Mouse (Mus musculus) neural tube, embryonic 14.5 days (tissue): ENCODE data around the gene Filip1. TPM values are rescaled to one million over a fixed set of nuclear protein-coding genes. Genes with fewer than 3 reads are reported as not detected.
"Not testable (repeated sequence)": the region's sequence is repeated elsewhere in the genome, so short reads cannot be mapped to it uniquely, and the experiment has no call there.

Experiments
- ATAC-seq: fragments of 200-750 bp; cut with Nextera tagmentation; 2 replicates; pipeline ENCODE4 v1.8.0; 2017; ENCODE audit warnings: low read depth, mild to moderate bottlenecking, moderate TSS enrichment, moderate library complexity
- H3K27ac ChIP-seq: fragments of 300-500 bp; sonication (generic); 2 replicates; pipeline ENCODE4 v1.5.1; 2014; ENCODE audit warnings: low read depth, mild to moderate bottlenecking, control low read depth, low read length, moderate library complexity, mixed read lengths
- H3K27me3 ChIP-seq: fragments of 300-500 bp; sonication (generic); 2 replicates; pipeline ENCODE4 v1.6.1; 2014; ENCODE audit warnings: low read length; ENCODE audit not compliant: control insufficient read depth, insufficient read depth
- H3K36me3 ChIP-seq: fragments of 300-500 bp; sonication (generic); 2 replicates; pipeline ENCODE4 v1.6.1; 2014; ENCODE audit warnings: low read length, mixed read lengths; ENCODE audit not compliant: control insufficient read depth, insufficient read depth
- H3K4me1 ChIP-seq: fragments of 300-500 bp; sonication (generic); 2 replicates; pipeline ENCODE4 v1.6.1; 2014; ENCODE audit warnings: low read length; ENCODE audit not compliant: control insufficient read depth, insufficient read depth
- H3K4me2 ChIP-seq: fragments of 300-500 bp; sonication (generic); 2 replicates; pipeline ENCODE4 v1.6.1; 2014; ENCODE audit warnings: mild to moderate bottlenecking, low read depth, low read length, control low read depth
- H3K4me3 ChIP-seq: fragments of 300-500 bp; sonication (generic); 2 replicates; pipeline ENCODE4 v1.5.1; 2014; ENCODE audit warnings: low read depth, low read length, control low read depth, mixed read lengths
- H3K9ac ChIP-seq: fragments of 300-500 bp; sonication (generic); replicated peaks from 2 replicates; pipeline ENCODE4 v1.6.1; 2014; ENCODE audit warnings: low read depth, mild to moderate bottlenecking, control low read depth, low read length, mixed read lengths
- H3K9me3 ChIP-seq: fragments of 300-500 bp; sonication (generic); 2 replicates; pipeline ENCODE4 v1.6.1; 2016; ENCODE audit warnings: low read length; ENCODE audit not compliant: control insufficient read depth
- WGBS: fragments of 180-500 bp; shearing (Covaris S2); extraction: QIAGEN DNeasy Blood & Tissue Kit; methylation state at CpG from one replicate; pipeline ENCODE4 v1.1.7; 2014; 5-methylcytosine and 5-hydroxymethylcytosine counted together
- polyA plus RNA-seq: library from polyadenylated mRNA; unstranded; fragments of >200 nt; fragmentation: Nextera tagmentation; extraction: Ambion mirVana; gene quantifications from 2 replicates; pipeline ENCODE4 v1.2.1, GENCODE M21; 2014

The Filip1 gene
- polyA plus RNA-seq = 1.5 and 1.6 TPM in 2 replicates

- no peak for ATAC-seq
- Histone ChIP-seq H3K27me3 (no peaks in the 10 kb centered on the region), H3K36me3 (no peaks in the 10 kb centered on the region), H3K27ac (no peak within 1 kb of the TSS), H3K9ac (no peak within 1 kb of the TSS), H3K9me3 (no peaks in the 10 kb centered on the region), H3K4me3 (no peak within 1 kb of the TSS), H3K4me1 (no peaks in the 10 kb centered on the region), H3K4me2 (no peak within 1 kb of the TSS)
- 73% methylated on average over 7 of the region's 7 CpGs for WGBS
Measured at GRCm38 (mm10) chr9:80012751-80013150, at the start of gene Filip1. TSS of gene Filip1 (minus strand) at chr9:80012851.

DNA sequence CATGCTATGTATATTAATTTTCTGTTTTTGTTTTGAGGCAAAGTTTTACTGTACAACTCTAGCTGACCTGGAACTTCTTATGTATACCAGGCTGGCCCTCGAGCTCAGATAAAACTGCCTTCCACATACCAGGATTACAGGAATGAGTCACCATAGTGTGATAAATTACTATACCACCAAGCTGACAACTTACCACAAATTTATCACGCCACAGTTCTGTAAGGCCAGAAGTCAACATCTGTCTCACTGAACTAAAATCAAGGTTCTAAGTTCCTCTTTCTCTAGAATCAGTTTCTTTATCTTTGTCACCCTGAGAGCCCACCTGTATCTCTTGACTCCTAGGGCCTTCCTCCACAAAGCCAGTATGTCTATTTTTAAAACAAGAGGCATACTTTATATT lies 45.0 kb upstream of the Filip1 start:
- Histone ChIP-seq H3K9me3 (no peaks in the 10 kb centered on the region), H3K4me1 (no peaks in the 10 kb centered on the region), H3K4me2 (no peak overlapping the region), H3K9ac (no peak overlapping the region), H3K4me3 (no peak overlapping the region), H3K36me3 (no peaks in the 10 kb centered on the region), H3K27me3 (no peaks in the 10 kb centered on the region), H3K27ac (no peak overlapping the region)
- WGBS = 81% methylated on average over 2 of the region's 2 CpGs
- ATAC-seq = no peak

DNA sequence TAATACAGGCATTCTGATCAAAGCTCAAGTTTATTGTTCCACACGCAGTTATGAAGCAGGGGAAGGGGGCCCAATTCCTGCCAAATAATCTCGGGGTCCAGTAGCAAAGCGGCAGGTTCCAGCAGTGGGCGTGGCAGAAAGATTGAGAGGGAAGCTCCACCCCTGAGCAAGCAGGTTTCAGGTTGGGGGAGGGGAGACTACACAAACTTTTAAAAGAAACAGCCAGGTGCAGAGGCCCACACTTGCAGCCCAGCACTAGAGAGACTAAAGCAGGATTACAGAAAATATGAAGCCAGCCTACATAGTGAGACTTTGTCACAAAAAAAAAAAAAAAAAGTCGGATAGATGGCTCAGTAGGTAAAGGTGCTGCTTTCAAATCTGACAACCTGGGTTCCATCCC lies 40.3 kb upstream of the Filip1 start:
- H3K9ac ChIP-seq = no peak overlapping the region
- ATAC-seq = no peak
- H3K27me3 ChIP-seq = no peaks in the 10 kb centered on the region
- no peak overlapping the region for H3K27ac ChIP-seq
- no peak overlapping the region for H3K4me2 ChIP-seq
- WGBS = 87% methylated on average over 5 of the region's 5 CpGs
- H3K36me3 ChIP-seq = no peaks in the 10 kb centered on the region
- no peaks in the 10 kb centered on the region for H3K4me1 ChIP-seq
- H3K9me3 ChIP-seq = no peaks in the 10 kb centered on the region
- no peak overlapping the region for H3K4me3 ChIP-seq

DNA sequence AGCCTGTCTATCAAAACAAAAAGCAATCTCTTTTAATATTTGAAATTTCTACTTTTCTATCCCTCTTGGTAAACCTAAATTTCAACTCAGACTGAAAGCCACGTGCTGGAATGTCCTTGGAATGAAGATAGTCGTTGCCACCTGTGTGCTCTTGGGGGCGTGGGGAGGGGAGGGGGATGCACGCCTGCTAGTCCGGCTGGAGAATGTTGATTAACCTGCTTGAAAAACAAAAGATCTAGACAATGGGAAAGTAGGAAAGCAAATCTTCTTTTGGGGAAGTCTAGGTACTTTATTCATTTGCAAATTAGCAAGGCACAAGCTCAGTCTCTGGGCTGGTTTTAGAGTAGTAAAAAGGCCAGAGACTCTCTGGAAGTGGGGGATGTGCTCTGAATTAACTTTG lies 36.6 kb upstream of the Filip1 start:
- not testable (repeated sequence) for ATAC-seq, H3K27me3 ChIP-seq, H3K9me3 ChIP-seq, H3K36me3 ChIP-seq, H3K4me3 ChIP-seq, H3K27ac ChIP-seq, H3K4me2 ChIP-seq, H3K9ac ChIP-seq, H3K4me1 ChIP-seq
- WGBS = 34% methylated on average over 5 of the region's 5 CpGs

GRCm38 (mm10) chr9:80044301-80044700 lies 31.6 kb upstream of the Filip1 start:
- ATAC-seq, H3K4me1 ChIP-seq, H3K36me3 ChIP-seq, H3K27ac ChIP-seq, H3K9me3 ChIP-seq, H3K27me3 ChIP-seq, H3K9ac ChIP-seq, H3K4me3 ChIP-seq, H3K4me2 ChIP-seq: not testable (repeated sequence)
- 80% methylated on average over 4 of the region's 4 CpGs for WGBS

DNA sequence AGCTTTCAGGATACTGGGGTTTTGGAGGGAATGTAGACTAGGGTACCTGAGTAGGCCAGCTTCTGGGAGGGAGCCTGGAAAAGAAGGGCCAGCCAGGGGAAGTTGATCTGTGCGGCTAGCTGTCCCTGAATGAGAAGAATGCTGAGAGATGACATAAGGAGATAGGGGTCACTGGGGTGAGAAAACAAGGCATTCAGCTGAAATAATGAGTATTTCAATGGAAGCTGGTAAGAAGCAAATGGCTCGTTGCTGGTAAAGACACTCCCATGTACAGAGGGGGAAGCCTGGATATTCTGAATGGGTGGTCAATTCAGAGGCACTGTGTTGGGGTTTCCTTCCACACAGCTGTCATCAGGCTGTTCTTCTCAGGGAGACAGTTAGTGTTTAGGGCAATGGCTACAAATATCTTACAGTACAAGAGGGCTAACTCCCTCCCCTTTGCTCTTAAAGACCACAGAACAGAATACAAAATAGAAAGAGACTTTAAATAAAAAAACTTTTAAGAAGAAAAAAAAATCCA lies 26.7 kb upstream of the Filip1 start:
- H3K27ac ChIP-seq = no peak overlapping the region

GRCm38 (mm10) chr9:80037997-80038383 lies 25.3 kb upstream of the Filip1 start:
- H3K36me3 ChIP-seq = no peaks in the 10 kb centered on the region
- no peak overlapping the region for H3K4me2 ChIP-seq
- ATAC-seq = no peak

More for the DNA sequence above, 26.7 kb upstream of the Filip1 start:
- no peaks in the 10 kb centered on the region for H3K27me3 ChIP-seq
- no peaks in the 10 kb centered on the region for H3K9me3 ChIP-seq
- no peak overlapping the region for H3K4me3 ChIP-seq
- H3K9ac ChIP-seq = no peak overlapping the region
- no peak overlapping the region for H3K4me2 ChIP-seq
- WGBS = 9% methylated on average over 2 of the region's 2 CpGs
- no peaks in the 10 kb centered on the region for H3K36me3 ChIP-seq
- ATAC-seq = no peak
- no peaks in the 10 kb centered on the region for H3K4me1 ChIP-seq

DNA sequence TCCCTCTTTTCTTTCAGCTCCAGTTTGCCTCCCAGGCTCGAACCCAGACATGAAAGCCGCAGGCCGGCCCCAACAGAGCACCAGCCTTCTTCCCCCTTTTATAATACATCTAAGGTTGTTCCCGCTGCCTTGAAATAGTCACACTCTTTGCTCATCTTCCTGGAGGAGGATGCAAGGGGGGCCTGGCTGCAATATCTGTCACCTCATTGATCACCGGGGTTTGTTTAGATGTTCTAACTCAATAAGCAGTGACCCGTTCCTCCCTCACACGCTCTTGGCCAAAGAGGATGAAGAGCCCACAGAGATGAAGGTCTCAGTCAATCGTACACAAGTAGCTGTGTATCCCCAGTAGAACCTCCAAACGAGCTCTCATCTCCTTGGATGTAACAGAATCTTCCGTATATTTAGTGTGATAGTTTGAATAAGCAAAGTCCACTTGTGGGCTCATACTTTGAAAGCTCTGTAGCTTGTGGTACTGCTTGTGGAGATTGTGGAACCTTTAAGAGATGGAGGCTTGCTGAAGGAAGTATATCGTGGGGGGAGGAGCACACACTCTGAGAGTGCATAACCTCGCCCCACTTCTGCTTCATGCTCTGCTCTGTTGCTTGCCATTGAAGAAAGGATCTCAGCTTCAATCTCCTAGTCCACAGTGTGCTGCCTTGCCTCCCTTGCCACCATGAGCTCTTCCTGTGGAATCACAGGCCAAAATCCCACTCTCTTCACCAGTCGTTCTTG lies 24.8 kb upstream of the Filip1 start:
- Histone ChIP-seq H3K27ac (no peak overlapping the region), H3K9me3 (no peaks in the 10 kb centered on the region), H3K4me2 (no peak overlapping the region), H3K9ac (no peak overlapping the region), H3K4me3 (no peak overlapping the region), H3K36me3 (no peaks in the 10 kb centered on the region), H3K4me1 (no peaks in the 10 kb centered on the region), H3K27me3 (no peaks in the 10 kb centered on the region)
- ATAC-seq = no peak
- WGBS = 91% methylated on average over 13 of the region's 13 CpGs

More at GRCm38 (mm10) chr9:80037997-80038383, 25.3 kb upstream of the Filip1 start:
- Histone ChIP-seq H3K27me3 (no peaks in the 10 kb centered on the region), H3K4me3 (no peak overlapping the region), H3K4me1 (no peaks in the 10 kb centered on the region), H3K9ac (no peak overlapping the region), H3K27ac (no peak overlapping the region), H3K9me3 (no peaks in the 10 kb centered on the region)

- H3K27ac ChIP-seq = no peak overlapping the region
- H3K9me3 ChIP-seq = no peaks in the 10 kb centered on the region
- no peak for ATAC-seq
- H3K4me1 ChIP-seq = no peaks in the 10 kb centered on the region
- WGBS = 76% methylated on average over 6 of the region's 6 CpGs
- no peaks in the 10 kb centered on the region for H3K36me3 ChIP-seq
- no peaks in the 10 kb centered on the region for H3K27me3 ChIP-seq
- no peak overlapping the region for H3K4me2 ChIP-seq
- no peak overlapping the region for H3K9ac ChIP-seq
- H3K4me3 ChIP-seq = no peak overlapping the region
Measured at GRCm38 (mm10) chr9:80026581-80027021, 13.9 kb upstream of the Filip1 start.
